Mouse (Mus musculus) kidney, embryonic 14.5 days (tissue): ENCODE results near the gene Cnih3. TPM values are rescaled to one million over a fixed set of nuclear protein-coding genes. Genes with fewer than 3 reads are reported as not detected.

Experiments used
- ATAC-seq: fragments of 200-750 bp; cut with Nextera tagmentation; 2 replicates; pipeline ENCODE4 v1.8.0; 2017; ENCODE audit warnings: moderate number of reproducible peaks, mild to moderate bottlenecking, moderate TSS enrichment, moderate library complexity; ENCODE audit not compliant: low FRiP score, low TSS enrichment
- H3K27ac ChIP-seq: fragments of 300-500 bp; sonication (generic); 2 replicates; pipeline ENCODE4 v1.5.1; 2014; ENCODE audit warnings: low read depth, mild to moderate bottlenecking, low read length, moderate library complexity, mixed read lengths
- H3K27me3 ChIP-seq: fragments of 300-500 bp; sonication (generic); 2 replicates; pipeline ENCODE4 v1.6.1; 2014; ENCODE audit warnings: mild to moderate bottlenecking, low read length; ENCODE audit not compliant: control insufficient read depth, insufficient read depth
- H3K36me3 ChIP-seq: fragments of 300-500 bp; sonication (generic); 2 replicates; pipeline ENCODE4 v1.6.1; 2014; ENCODE audit warnings: low read length, mixed read lengths; ENCODE audit not compliant: control insufficient read depth, insufficient read depth
- H3K4me1 ChIP-seq: fragments of 300-500 bp; sonication (generic); 2 replicates; pipeline ENCODE4 v1.6.1; 2014; ENCODE audit warnings: low read length, mixed read lengths; ENCODE audit not compliant: control insufficient read depth, insufficient read depth
- H3K4me2 ChIP-seq: fragments of 300-500 bp; sonication (generic); replicated peaks from 2 replicates; pipeline ENCODE4 v1.6.1; 2014; ENCODE audit warnings: low read depth, mild to moderate bottlenecking, low read length
- H3K4me3 ChIP-seq: fragments of 300-500 bp; sonication (generic); 2 replicates; pipeline ENCODE4 v1.5.1; 2014; ENCODE audit warnings: mild to moderate bottlenecking, low read length
- H3K9ac ChIP-seq: fragments of 300-500 bp; sonication (generic); 2 replicates; pipeline ENCODE4 v1.6.1; 2014; ENCODE audit warnings: low read depth, mild to moderate bottlenecking, low read length, moderate library complexity
- H3K9me3 ChIP-seq: fragments of 300-500 bp; sonication (generic); 2 replicates; pipeline ENCODE4 v1.6.1; 2016; ENCODE audit warnings: low read length; ENCODE audit not compliant: control insufficient read depth
- WGBS: fragments of 180-500 bp; shearing (Covaris S2); extraction: QIAGEN DNeasy Blood & Tissue Kit; methylation state at CpG from one replicate; pipeline ENCODE4 v1.1.7; 2014; 5-methylcytosine and 5-hydroxymethylcytosine counted together
- polyA plus RNA-seq: library from polyadenylated mRNA; unstranded; fragments of >200 nt; fragmentation: Nextera tagmentation; extraction: Ambion mirVana; gene quantifications from 2 replicates; pipeline ENCODE4 v1.2.1, GENCODE M21; 2014

Gene Cnih3
- polyA plus RNA-seq, 1 experiment from 2014 or later: not detected

GRCm38 (mm10) chr1:181505367-181505766 is 152.9 kb downstream of the Cnih3 start:
- Histone ChIP-seq H3K4me1 (no peaks in the 10 kb centered on the region), H3K9ac (no peak overlapping the region), H3K9me3 (no peaks in the 10 kb centered on the region), H3K36me3 (no peaks in the 10 kb centered on the region), H3K4me3 (no peak overlapping the region), H3K27ac (no peak overlapping the region), H3K27me3 (no peaks in the 10 kb centered on the region), H3K4me2 (no peak overlapping the region)
- 32% methylated on average over 8 of the region's 8 CpGs for WGBS
- no peak; the same call in 1 of the 2 replicates for ATAC-seq

Other genes starting within 250 kb of the Cnih3 start
- 37.7 and 41.1 TPM in 2 replicates for gene Nvl, start 208.4 kb upstream of the Cnih3 start, polyA plus RNA-seq
- gene Cnih4, start 207.9 kb upstream of the Cnih3 start, polyA plus RNA-seq: 127 and 163 TPM in 2 replicates
- gene Wdr26, start 140.6 kb upstream of the Cnih3 start, polyA plus RNA-seq: 54.5 and 55.9 TPM in 2 replicates
- gene Ccdc121, start 158.8 kb downstream of the Cnih3 start, polyA plus RNA-seq: 0.19 and 0.39 TPM in 2 replicates
- gene Dnah14, start 223.9 kb downstream of the Cnih3 start, polyA plus RNA-seq: 1.8 and 1.9 TPM in 2 replicates